Mouse (Mus musculus) c-Kit-positive CD71-positive TER-119-positive erythroid progenitor cells, embryonic 14.5 days (primary cell): ENCODE results near the gene Ncln.

Source experiments
- DNase-seq: peaks from one replicate; pipeline ENCODE4 v3.0.0-alpha.2; 2013; ENCODE audit warnings: low spot score

Gene Ncln

DNA sequence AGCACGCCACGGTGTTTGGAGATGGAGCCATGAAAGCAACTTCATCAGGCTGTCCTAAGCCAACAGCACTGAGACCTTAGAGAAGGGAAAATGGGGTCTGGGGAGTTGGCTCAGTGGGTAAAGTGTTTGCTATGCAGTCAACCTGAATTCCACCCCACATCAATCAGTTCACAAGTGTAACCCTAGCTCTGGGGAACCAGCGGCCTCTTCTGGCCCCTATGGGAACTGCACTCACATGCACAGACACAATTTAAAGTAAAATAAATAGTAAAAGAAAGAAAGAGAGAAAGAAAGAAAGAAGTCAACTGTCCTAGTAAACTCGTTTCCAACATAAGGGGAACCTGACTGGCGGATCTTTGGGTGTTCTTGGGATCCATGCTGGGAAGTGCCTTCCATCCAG, 17.6 kb upstream of the Ncln start:
- DNase-seq = no peak

- no peak for DNase-seq
Observed at GRCm38 (mm10) chr10:81510246-81510810, 14.1 kb upstream of the Ncln start.

- DNase-seq = no peak
Observed at GRCm38 (mm10) chr10:81507691-81508489, 11.7 kb upstream of the Ncln start.

- DNase-seq = no peak
Observed at GRCm38 (mm10) chr10:81507095-81507494, 10.9 kb upstream of the Ncln start.

DNA sequence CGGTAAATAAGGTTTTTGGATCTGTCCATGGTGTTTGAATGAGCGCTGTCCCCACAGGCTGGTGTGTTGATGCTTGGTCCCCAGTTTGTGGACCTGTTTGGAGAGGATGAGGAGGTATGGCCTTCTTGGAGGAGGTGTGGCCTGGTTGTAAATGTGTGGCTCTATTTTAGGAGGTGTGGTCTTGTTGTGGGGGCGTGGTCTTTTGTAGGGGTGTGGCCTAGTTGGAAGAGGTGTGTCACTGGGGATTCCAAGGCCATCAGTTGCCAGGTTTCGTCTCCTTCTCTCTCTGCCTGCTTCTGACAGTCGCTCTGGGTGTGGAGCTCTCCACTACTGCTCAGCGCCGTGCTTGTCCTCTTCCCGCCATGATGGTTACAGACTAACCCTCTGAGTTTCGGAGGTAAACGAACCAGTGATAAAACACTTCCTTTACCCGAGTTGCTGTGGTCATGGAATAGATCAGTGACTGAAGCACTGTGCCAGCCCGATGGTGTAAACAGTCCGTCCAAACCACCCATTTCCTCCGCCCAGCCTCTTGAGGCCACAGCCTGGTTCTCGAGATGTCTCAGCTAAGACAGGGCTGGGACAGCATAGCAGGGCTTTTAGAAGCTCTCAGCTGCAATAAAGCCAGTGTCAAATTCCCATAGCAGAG, 8.9 kb upstream of the Ncln start:
- no peak for DNase-seq

- DNase-seq = peak; percentile 76
Observed at GRCm38 (mm10) chr10:81502658-81503057, 6.5 kb upstream of the Ncln start.

DNA sequence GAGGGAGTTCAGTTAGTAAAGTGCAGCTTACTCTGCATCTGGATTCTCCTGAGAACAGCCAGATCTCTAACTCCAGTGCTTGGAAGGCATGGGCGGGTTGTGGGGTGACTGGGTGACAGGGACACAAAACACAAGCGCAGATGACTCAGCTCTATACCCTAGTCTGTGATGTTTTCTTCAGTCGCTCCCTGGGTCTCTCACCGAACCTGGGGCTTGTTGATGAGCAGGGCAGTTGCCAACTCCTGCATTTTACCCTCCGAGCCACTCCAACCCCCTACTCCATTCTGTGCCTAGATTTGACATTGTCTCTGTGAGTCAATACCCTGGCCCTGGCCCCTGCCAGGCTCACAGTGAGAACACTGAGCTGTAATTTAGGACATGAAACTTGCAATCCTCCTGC, 5.7 kb upstream of the Ncln start:
- DNase-seq = no peak

GRCm38 (mm10) chr10:81500032-81500431, 3.8 kb upstream of the Ncln start, which contains the start of gene S1pr4:
Gene S1pr4 (minus strand): TSS chr10:81500132.
- DNase-seq = no peak

DNA sequence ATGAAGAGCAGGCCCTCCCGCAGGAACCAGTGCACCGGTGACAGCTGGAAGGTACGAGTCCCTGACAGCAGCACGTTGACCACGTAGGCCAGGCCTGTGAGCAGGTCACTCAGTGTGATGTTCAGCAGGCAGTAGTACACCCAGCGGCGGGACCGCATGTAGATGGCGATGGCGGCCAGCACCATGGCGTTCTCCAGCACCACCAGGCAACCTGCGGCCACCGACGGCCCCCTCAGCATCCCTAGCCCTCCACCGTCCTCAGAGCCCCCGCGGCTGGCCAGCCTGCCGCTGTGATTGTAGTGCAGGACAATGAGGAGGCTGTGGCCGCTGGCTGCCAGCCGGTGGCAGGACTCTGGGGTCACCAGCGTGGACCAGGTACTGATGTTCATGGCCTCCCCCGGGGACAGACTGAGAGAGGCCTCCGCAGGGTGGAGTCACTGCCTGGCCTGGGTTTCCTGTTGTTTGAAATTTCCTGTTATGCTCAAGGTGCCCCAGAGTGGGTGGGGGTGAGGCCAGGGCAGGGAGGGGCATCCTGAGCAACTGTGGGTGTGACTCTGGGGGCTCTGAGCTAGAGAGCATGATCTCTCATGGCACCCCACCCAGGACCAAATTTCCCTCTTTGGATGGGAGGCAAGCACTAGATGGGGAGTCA, 3.2 kb upstream of the Ncln start:
- no peak for DNase-seq

- DNase-seq = no peak
Observed at GRCm38 (mm10) chr10:81498316-81499249, 2.4 kb upstream of the Ncln start.

DNA sequence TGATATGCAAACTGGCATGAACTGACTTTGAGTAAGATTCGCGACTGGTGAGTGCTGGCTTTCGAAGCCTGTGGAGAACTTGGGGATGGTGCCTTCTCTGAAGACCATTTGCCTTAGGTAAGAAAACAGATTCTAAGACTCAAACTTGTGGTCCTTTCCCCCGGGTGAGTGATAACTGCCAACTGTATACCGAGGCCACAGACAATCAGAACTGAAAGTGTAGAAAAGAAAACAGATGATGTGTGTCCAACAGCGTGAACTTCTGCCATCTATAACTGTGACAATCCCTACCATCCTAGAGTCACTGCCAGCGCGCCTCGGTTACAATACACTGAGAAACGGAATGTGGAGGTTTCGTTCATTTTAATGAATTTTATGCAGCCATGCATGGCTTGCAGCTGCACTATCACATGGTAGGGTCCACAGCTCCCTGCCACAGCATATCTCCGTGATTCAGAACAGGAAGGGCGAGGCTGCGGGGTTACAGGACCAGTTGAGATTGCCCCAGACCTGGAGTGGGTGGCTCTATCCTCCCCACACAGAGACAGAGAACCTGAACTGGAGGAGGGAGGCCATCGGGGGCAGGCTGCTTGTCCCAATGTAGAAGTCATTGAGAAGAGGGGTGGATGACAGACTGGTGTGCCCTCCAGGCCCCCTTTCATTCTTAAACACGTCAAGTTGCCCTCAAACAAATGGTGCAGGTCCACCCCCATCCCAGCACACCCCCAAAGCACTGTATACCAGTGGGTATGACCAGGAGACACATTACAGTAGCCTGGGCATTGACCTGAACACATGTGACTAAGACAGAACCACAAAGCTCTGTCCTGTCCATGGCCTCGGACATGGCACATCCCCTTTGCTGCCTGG, 1.4 kb upstream of the Ncln start:
- peak; percentile 61 for DNase-seq

DNA sequence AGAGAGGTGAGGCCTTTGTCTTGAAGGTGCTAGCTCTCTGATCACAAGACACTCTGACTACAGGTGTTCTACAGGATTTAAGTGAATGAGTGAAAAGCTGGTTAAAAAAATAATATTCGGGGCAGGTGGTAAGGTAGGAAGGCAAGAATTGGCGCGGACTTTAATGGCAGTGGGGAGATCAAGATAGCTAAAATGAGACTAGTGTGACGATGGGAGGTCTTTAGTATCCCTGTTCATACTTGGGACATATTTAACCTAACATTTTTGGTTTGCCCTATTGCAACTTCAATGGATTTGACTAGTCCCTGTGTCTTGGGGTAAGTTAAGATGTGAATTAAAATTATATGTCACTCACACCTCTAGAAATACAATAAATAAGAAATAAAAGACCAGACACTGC, 777 bp upstream of the Ncln start:
- peak; percentile 45 for DNase-seq

DNA sequence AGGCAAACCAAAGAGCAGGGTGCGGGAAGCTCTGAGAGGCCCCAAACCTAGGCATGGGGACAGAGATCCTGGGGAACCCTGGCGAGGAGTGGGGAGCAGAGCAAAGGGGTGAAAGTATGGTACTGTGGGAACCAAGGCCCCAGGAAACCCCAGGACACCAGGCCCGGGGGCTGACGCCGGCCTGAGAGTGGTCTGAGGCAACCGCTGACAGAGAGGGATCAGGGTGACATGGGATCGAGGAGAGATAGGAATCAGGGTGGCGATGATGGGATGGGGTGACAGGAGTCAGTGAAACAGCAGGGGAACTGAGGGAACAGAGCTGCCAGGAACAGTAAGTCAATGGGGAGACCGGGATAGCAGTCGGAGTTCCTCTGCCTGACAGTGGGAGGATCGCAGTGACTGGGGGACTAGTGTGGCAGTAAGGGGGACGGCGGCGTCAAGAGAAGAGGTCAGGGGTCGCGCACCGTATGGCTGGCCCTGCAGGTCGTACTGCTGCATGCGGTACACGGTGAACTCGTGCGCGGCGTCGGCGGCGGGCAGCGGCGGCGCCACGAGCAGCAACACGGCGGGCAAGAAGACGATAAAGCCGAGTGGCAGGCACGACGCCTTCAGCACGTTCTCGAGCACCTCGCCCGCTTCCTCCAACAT, 452 bp downstream of the Ncln start:
- DNase-seq = no peak

DNA sequence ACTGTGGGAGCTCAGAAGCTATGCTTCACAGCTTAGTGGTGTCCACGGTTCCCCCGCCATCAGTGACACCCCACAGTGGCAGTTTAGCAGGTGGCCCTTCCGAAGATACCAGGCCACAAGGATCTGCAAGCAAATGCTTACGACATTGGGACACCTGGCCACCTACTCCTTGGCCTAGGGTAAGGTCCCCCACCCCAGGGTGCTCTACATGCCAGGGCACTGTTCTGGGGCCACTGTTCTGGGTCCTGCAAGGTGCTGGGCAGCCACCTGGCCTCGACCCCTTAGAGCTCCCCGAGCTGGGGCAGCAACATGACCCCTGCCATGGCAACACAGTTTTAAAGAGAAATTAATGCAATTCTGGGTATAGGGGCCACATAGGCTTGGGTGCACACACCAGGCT, 1.0 kb downstream of the Ncln start:
- DNase-seq = no peak

DNA sequence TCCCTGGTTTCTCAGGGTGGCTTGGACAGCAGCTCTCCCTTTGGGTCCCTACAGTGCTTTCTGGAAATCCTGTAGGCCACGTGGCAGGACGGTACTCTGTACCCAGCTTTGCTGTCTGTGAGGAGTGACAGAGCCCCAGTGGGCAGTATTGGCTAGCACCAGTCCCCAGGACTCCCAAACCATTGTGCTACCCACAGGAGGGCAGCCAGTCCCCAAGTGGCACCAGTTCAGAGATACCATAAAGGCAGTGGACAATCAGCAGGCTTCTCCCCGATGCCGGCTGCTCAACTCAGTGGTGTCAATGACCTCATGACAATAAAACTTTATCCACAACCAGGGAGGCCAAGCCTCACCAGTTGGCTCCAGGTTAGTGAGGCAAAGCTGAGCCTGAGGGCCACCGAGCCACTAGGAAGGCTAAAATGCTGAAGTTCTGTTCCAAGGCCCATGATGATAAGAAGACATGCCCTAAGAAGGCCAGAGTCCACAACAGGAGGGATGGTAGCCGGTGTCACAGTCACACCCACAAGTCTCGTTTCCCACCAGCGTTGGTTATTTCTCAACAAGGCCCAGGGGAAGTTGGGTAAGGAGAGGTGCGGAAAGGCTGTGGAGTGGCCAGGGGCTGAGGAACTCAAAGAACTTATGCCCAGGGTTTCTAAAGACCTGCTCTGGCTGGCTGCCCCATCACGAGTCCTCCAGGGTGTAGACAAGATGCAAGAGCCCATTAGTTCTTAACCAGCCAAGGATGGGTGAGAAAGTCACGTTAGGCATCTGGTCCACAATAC, 1.7 kb downstream of the Ncln start:
- DNase-seq = no peak

DNA sequence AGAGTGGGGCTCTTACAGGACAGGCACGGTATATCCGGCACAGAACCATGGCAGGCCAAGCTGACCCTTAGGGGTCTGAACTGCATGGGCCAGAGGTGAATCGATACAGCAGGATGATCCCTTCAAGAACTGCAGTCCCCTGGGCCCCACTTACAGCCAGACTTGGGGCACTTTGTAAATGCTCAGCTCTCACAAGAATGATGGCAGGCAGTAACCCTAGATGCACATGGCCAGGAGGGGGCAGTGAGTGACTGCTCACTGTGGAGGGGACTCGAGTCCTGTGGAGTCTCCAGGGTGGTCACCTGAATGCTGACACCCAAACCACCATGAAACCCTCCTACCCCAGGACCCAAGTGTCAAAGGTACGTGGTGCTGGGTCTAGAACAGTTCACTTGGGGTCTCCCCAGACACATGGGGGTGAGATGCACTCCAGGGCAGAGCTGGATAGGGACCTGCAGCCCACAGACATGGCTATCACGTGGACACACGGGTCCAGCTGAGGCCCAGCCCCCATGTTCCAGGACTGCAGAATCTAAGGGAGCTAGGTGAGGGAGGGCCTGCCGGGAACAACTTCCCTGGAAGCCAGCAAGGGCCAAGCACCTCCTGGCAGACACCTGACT, 2.5 kb downstream of the Ncln start:
- DNase-seq = no peak

- no peak for DNase-seq
Observed at GRCm38 (mm10) chr10:81492606-81493240, 3.5 kb downstream of the Ncln start.

- no peak for DNase-seq
Observed at GRCm38 (mm10) chr10:81491018-81491417, 5.2 kb downstream of the Ncln start.
